Mouse (Mus musculus) ES-CJ7 (cell line): ENCODE data around the gene Fabp1.

ENCODE experiments used
- DNase-seq: peaks from one replicate; pipeline ENCODE4 v3.0.0; 2011; ENCODE audit warnings: low read depth, low spot score

The Fabp1 gene

DNA sequence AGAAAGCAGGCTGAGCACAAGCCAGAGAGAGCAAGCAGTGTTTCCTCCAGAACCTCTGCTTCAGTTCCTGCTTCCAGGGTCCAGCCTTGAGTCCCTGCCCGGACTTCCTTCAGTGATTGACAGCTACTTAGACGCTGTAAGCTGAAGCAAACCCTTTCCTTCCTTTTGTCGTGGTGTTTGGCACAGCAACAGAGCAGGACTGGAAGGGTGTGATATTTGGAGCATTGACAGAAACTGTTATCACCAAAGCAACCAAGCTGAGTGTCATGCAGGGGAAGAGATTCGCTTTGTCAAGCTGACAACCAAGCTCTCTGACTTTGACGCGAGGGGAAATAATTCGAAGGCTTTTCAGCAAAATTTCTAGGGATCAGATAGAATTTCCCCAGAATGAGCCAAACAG lies 12.3 kb downstream of the Fabp1 start:
- no peak for DNase-seq

- no peak for DNase-seq
Measured at GRCm38 (mm10) chr6:71212471-71212870, 12.8 kb downstream of the Fabp1 start.

DNA sequence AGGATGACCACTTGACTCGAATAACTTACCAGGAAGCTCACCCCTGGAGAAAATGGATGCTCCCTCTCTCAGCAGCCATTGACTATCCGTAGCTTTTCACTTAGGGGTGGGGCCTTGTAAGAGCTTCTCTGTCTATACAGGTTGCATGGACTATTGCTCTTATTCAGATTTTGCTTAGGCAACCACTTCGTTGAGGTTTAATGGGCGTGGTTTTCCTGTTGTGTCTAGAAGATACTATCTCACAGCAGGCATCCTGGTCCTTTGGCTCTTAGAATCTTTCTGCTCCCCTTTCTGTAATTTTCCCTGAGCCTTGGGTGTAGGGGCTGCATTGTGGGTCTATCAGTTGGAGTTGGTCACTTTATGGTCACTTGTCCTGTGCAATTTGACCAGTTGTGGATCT lies 21.9 kb downstream of the Fabp1 start:
- peak; percentile 35 for DNase-seq

- DNase-seq = no peak
Measured at GRCm38 (mm10) chr6:71224184-71224943, 24.7 kb downstream of the Fabp1 start.

DNA sequence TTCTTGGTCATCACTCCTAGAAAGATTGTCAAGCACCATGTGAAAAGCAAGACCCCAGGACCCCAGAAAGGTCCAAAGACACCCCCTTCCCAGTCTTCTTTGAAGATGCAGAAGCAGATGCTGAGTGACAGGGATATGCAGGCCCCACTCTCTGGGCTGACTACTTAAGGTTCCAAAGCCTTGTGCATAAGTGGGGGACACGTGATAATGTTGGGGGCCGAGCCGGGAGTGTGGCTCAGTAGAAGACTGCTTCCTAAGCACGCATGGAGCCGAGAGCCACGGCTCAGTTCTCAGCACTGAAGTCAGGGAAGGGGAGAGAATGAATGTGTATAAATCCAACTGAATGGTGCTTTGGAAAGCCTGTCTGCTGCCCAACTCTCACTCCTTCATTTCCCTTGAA lies 26.9 kb downstream of the Fabp1 start:
- no peak for DNase-seq

DNA sequence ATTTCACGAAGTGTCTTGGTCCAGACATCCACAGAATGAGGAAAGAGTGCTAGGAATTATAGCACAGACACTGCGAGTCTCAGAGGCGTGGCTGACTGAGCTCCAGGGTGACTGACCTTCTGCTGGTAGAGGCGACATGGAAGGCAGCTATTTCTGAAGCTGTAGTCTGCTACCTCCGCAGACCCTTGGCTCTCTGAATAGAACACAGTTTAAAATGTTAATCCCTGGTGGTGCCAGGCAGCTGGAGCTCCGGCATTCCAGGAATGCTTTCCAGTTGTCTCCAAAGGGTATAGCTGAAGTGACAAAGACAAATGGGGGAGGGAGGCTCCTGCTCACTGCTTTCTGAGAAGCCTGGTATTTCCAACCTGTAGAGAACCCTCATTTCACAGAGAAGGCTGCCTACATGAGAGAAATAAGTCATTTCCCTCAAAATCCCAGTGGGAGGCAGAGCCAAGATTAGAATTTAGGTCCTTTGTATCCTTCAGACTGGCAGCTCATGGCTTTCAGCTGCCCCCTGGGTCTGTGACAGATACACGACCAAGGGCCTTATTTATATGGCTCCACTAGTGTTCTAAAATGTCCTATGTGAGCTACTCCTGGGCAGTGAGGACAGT lies 27.6 kb downstream of the Fabp1 start:
- peak; percentile 86 for DNase-seq

DNA sequence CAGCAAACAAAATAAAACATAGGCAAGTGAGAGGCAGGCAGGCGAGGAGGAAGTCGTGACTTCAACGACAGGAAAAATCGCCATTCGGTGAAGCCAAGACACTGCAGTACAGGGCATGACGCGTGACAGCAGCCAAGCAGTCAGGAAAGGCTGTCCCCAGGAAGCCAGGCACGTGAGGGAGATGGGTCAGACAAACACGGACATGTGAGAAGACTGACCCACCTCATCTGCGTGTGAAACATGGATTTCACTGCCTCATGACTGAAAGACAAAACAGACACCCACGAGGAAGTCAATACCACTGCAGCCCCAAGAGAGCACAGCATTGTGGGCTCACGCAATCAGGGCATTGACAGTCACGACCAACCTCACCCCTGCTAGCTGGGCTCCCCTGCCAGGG lies 35.5 kb downstream of the Fabp1 start:
- DNase-seq = peak; percentile 36

DNA sequence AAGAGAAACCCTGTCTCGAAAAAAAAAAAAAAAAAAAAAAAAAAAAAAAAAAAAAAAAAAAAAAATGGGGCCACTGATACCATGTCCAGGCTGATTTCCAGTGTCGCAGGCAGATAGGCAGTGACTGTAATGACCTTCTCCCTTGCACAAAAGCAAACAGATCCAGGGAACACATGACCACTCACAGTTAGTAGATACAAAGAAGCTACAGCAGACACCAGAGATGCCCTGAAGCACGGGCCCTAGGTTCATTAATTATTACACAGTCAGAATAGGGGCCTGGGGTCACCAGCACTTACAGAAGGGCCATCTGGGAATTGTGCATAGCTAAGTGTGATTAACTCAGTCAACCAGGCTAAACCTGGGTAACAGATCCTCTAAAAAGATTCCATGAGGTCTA lies 36.3 kb downstream of the Fabp1 start:
- no peak for DNase-seq

DNA sequence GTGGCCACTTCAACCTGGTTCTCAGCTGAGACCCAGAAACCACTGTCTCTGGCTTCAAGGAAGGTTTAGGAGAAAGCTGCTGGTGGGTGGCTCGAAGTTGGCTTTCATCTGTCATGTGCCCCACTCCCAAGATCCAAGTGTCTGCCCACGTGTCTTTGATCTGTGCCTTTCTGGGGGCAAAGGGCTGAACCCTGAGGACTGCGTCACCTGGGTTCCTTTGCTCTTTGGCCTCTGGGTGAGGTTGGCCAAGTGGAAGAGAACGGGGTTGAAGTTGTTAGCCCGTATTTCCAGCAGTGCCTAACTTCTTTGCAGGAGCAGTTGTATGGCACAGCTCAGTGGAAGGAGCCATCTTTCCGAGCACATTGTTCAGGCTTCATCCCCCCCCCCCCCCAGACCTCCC lies 36.9 kb downstream of the Fabp1 start:
- no peak for DNase-seq

DNA sequence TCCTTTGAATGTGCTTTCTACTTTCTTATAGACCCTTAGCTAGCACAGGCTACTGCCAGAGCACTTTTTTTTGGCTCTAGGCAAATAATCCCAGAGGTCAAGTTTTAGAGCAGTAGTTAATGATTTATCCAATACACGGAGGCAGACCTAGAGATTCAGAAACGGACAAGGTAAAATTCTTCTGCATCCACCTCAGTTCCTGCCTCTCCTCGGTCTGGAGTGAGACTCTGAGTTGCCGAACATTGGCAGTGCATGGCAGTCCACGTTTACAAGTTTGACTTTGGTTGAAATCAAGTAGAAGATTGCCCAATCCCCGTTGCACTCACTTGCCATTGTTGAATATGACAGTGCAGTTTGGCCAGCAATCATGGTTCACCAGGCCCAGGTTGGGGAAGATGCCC lies 37.4 kb downstream of the Fabp1 start:
- no peak for DNase-seq

- no peak for DNase-seq
Measured at GRCm38 (mm10) chr6:71239069-71239750, 39.6 kb downstream of the Fabp1 start.

DNA sequence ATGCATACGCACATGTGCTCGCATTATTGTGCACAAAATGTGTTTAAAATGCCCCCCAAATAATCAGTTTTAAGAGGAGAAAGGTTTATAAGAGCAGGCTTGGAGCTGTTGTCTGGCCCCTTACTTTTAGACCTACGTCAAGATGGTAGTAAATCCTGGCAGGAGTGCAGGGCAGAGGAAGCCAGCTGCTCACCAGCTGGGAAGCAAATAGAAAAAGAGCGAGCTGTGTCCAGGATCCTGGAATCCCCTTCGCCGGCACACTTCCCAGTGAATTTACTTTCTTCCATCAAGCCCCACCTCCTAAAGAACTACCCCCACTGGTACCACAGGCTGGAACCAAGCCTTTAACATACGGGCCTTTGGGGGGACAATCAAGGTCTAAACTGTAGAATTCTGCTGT lies 41.2 kb downstream of the Fabp1 start:
- DNase-seq = no peak

DNA sequence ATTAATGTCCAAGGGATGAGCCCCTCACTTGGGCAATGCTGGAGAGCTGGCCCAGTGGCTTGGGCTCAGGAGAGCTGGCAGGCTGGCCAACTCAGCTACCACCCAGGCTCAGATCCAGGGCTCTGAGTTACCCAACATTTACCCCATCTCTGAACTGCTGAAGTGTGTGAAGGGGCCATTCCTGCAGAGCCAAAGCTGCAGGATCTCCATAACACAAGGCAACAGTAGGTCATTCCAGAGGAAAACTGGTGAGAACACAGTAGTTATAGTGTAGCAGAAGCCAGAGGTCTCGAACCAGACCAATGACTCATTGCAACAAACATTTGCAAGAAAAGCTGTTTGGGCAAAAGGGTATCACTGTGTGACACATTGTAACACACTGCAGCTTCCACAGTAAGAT lies 43.2 kb downstream of the Fabp1 start:
- no peak for DNase-seq

- no peak for DNase-seq
Measured at GRCm38 (mm10) chr6:71243258-71243657, 43.6 kb downstream of the Fabp1 start.

GRCm38 (mm10) chr6:71248420-71248819 lies 48.8 kb downstream of the Fabp1 start:
- DNase-seq = no peak

DNA sequence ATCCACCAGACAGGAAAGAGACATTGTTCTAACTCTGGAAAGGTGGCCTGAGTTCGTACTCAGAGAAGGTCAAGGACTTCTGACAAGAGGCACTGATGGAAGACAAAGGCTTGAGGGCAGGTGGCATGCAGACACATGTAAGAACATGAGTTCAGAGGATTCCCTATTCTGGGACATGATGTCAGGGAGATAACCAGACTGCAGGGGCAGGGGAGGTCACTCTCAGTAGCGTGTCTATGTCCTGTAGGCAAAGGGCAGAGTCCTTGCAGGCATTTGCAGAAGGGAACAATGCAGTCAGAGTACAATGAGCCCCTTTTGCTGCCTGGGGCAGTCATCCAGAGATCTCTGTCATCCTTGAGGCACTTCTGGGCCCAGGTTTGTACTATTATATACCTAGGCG lies 50.0 kb downstream of the Fabp1 start:
- DNase-seq = no peak

GRCm38 (mm10) chr6:71250951-71251350 lies 51.3 kb downstream of the Fabp1 start:
- DNase-seq = no peak

- no peak for DNase-seq
Measured at GRCm38 (mm10) chr6:71254456-71254855, 54.8 kb downstream of the Fabp1 start.
